8 mouse cellular contexts compared by ENCODE assay signal in the genomic region with DNA sequence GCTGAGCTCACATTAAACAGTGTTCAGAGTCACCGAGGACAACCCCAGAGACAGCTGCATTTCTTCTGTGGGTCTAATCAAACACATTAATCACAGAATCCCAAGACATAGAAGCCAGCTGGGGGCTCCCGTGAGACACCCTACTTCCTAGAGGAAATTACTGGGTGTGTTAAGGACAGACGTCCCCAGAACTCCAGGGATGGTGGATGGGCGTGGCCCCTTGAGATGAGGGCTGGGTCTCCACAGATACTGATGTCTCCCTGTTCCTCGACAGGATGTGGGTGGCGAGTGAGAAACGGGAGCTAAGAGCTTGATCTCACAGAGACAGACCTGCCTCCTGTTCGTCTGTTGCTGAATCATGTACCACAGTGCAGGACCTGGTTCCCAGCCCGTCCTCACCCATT. TPM values are rescaled to one million over a fixed set of nuclear protein-coding genes. Genes with fewer than 3 reads are reported as not detected.
DNase-seq lines count a peak whose midpoint lies in the region; ATAC-seq lines count a peak whose summit lies in the region.

No protein-coding gene starts in this region.

- H3K9ac ChIP-seq in embryonic facial prominence, embryonic 12.5 days = no peak overlapping the region
- H3K9ac ChIP-seq in heart, embryonic 12.5 days = peak overlapping the region; percentile 9; the same call in 1 of the 2 replicates
- peak overlapping the region; percentile 26; the same call in 1 of the 2 replicates for H3K9ac ChIP-seq in lung, embryonic 16.5 days (ENCODE audit: low read length)
- no peak overlapping the region for H3K9ac ChIP-seq in stomach, embryonic 14.5 days (replicated peaks; ENCODE audit: low read depth, low read length)

- H3K27me3 ChIP-seq in embryonic facial prominence, embryonic 12.5 days = peaks cover 46% of the 10 kb centered on the region
- H3K27me3 ChIP-seq in heart, embryonic 12.5 days (replicated peaks) = no peaks in the 10 kb centered on the region
- H3K27me3 ChIP-seq in lung, embryonic 16.5 days (ENCODE audit: control insufficient read depth, insufficient read depth, low read depth, low read length) = peaks cover 7% of the 10 kb centered on the region; the same call in 1 of the 2 replicates
- H3K27me3 ChIP-seq in stomach, embryonic 14.5 days (ENCODE audit: control insufficient read depth, insufficient read depth, low read length) = no peaks in the 10 kb centered on the region

- WGBS in embryonic facial prominence, embryonic 12.5 days = 7% methylated on average over 9 of the region's 9 CpGs
- WGBS in heart, embryonic 12.5 days = 4% methylated on average over 9 of the region's 9 CpGs
- 2% methylated on average over 9 of the region's 9 CpGs for whole genome bisulfite sequencing in lung, embryonic 16.5 days
- 4% methylated on average over 9 of the region's 9 CpGs for WGBS in stomach, embryonic 14.5 days

- H3K4me1 ChIP-seq in embryonic facial prominence, embryonic 12.5 days = peaks cover 23% of the 10 kb centered on the region
- H3K4me1 ChIP-seq in heart, embryonic 12.5 days (replicated peaks) = peaks cover 47% of the 10 kb centered on the region
- H3K4me1 ChIP-seq in lung, embryonic 16.5 days (replicated peaks; ENCODE audit: control insufficient read depth, insufficient read depth, low read length) = peaks cover 19% of the 10 kb centered on the region
- peaks cover 29% of the 10 kb centered on the region for H3K4me1 ChIP-seq in stomach, embryonic 14.5 days (ENCODE audit: control insufficient read depth, insufficient read depth, low read length)

- peak overlapping the region; percentile 49 for H3K4me2 ChIP-seq in embryonic facial prominence, embryonic 12.5 days (replicated peaks)
- H3K4me2 ChIP-seq in heart, embryonic 12.5 days = peak overlapping the region; percentile 71
- H3K4me2 ChIP-seq in lung, embryonic 16.5 days (ENCODE audit: low read depth, low read length) = peak overlapping the region; percentile 49; the same call in 1 of the 2 replicates
- peak overlapping the region; percentile 45 for H3K4me2 ChIP-seq in stomach, embryonic 14.5 days (replicated peaks; ENCODE audit: low read depth, low read length)

- H3K4me3 ChIP-seq in embryonic facial prominence, embryonic 12.5 days = no peak overlapping the region
- peak overlapping the region; percentile 39 for H3K4me3 ChIP-seq in heart, embryonic 12.5 days
- peak overlapping the region; percentile 7; the same call in 1 of the 2 replicates for H3K4me3 ChIP-seq in lung, embryonic 16.5 days (ENCODE audit: low read length)
- 0 out of 2 replicates have a peak overlapping the region, but pooled peaks have one; percentile 26 for H3K4me3 ChIP-seq in stomach, embryonic 14.5 days (ENCODE audit: low read depth, low read length)

- H3K36me3 ChIP-seq in embryonic facial prominence, embryonic 12.5 days = no peaks in the 10 kb centered on the region
- peaks cover 22% of the 10 kb centered on the region for H3K36me3 ChIP-seq in heart, embryonic 12.5 days
- H3K36me3 ChIP-seq in lung, embryonic 16.5 days (ENCODE audit: control insufficient read depth, insufficient read depth, low read length) = no peaks in the 10 kb centered on the region
- H3K36me3 ChIP-seq in stomach, embryonic 14.5 days (ENCODE audit: control insufficient read depth, insufficient read depth, low read length) = no peaks in the 10 kb centered on the region

- no peak overlapping the region for H3K27ac ChIP-seq in embryonic facial prominence, embryonic 12.5 days
- H3K27ac ChIP-seq in heart, embryonic 12.5 days (ENCODE audit: poor library complexity, severe bottlenecking) = no peak overlapping the region
- no peak overlapping the region for H3K27ac ChIP-seq in lung, embryonic 16.5 days (ENCODE audit: low read length)
- H3K27ac ChIP-seq in stomach, embryonic 14.5 days (ENCODE audit: low read length) = no peak overlapping the region

- DNase-seq in adrenal gland, postnatal 14 days = peak; percentile 34
- no peak for DNase-seq in adrenal gland, postnatal 10 days
- peak; percentile 43 for DNase-seq in kidney, adult 9 months
- DNase-seq in ovary, postnatal 10 days (ENCODE audit: low spot score) = no peak

- no peaks in the 10 kb centered on the region for H3K9me3 ChIP-seq in embryonic facial prominence, embryonic 12.5 days
- H3K9me3 ChIP-seq in heart, embryonic 12.5 days (replicated peaks) = no peaks in the 10 kb centered on the region
- no peaks in the 10 kb centered on the region for H3K9me3 ChIP-seq in lung, embryonic 16.5 days (ENCODE audit: control insufficient read depth, low read length)
- H3K9me3 ChIP-seq in stomach, embryonic 14.5 days (ENCODE audit: control insufficient read depth, low read depth, low read length) = no peaks in the 10 kb centered on the region

- 0 out of 2 replicates have a peak, but pooled peaks have one; percentile 26 for ATAC-seq in embryonic facial prominence, embryonic 12.5 days (ENCODE audit: insufficient number of reproducible peaks, insufficient read depth, low FRiP score, low TSS enrichment)
- ATAC-seq in heart, embryonic 12.5 days (ENCODE audit: insufficient number of reproducible peaks, low FRiP score) = peak; percentile 23; the same call in 1 of the 2 replicates
- ATAC-seq in lung, embryonic 16.5 days (ENCODE audit: low read depth) = peak; percentile 21; the same call in 1 of the 2 replicates
- ATAC-seq in stomach, embryonic 14.5 days (ENCODE audit: insufficient number of reproducible peaks, insufficient read depth, low FRiP score, low read depth) = no peak

RNA-seq across cellular contexts. Expression of a gene that starts 17.7 kb away (rescaled TPM):
- not detected in 2 replicates for total RNA-seq in adrenal gland, postnatal 14 days (2021)
- not detected for total RNA-seq in adrenal gland, postnatal 10 days (2021)
- polyA plus RNA-seq in embryonic facial prominence, embryonic 12.5 days (2016; fragmentation: Nextera tagmentation; extraction: Ambion mirVana) = 0.32 and 0.39 TPM in 2 replicates
- not detected in 2 replicates for polyA plus RNA-seq in heart, embryonic 12.5 days (2016; fragmentation: Nextera tagmentation; extraction: Ambion mirVana)
- not detected in 2 replicates for polyA plus RNA-seq in lung, embryonic 16.5 days (2015; fragmentation: Nextera tagmentation; extraction: Ambion mirVana)
- not detected in 2 replicates for polyA plus RNA-seq in stomach, embryonic 14.5 days (2014; fragmentation: Nextera tagmentation; extraction: Ambion mirVana)

RNA-seq across cellular contexts. Expression of a gene that starts 33.6 kb away (rescaled TPM):
- total RNA-seq in adrenal gland, postnatal 14 days (2021) = 39.5 and 40.6 TPM in 2 replicates
- 10 to 100 TPM; 36.2 to 37.7 TPM for total RNA-seq in adrenal gland, postnatal 10 days (2021)
- polyA plus RNA-seq in embryonic facial prominence, embryonic 12.5 days (2016; fragmentation: Nextera tagmentation; extraction: Ambion mirVana) = 66.1 and 67.9 TPM in 2 replicates
- 41.4 and 43.0 TPM in 2 replicates for polyA plus RNA-seq in heart, embryonic 12.5 days (2016; fragmentation: Nextera tagmentation; extraction: Ambion mirVana)
- 37.3 and 41.3 TPM in 2 replicates for polyA plus RNA-seq in lung, embryonic 16.5 days (2015; fragmentation: Nextera tagmentation; extraction: Ambion mirVana)
- 30.5 and 34.8 TPM in 2 replicates for polyA plus RNA-seq in stomach, embryonic 14.5 days (2014; fragmentation: Nextera tagmentation; extraction: Ambion mirVana)

Comparison
In these comparisons a context has a peak if more than half of its experiments do, and no peak if none do; other contexts are left out.
1. DNase-seq: peak in adrenal gland, postnatal 14 days (single experiment) and kidney, adult 9 months (single experiment); none in adrenal gland, postnatal 10 days (single experiment) and ovary, postnatal 10 days (single experiment).
2. H3K9ac ChIP-seq: peak in heart, embryonic 12.5 days (single experiment) and lung, embryonic 16.5 days (single experiment); none in embryonic facial prominence, embryonic 12.5 days (single experiment) and stomach, embryonic 14.5 days (single experiment).
3. Peak in every context shown above with its lines, with median percentiles within 50 percentile points of each other: H3K4me2 ChIP-seq.